Mouse (Mus musculus): ENCODE measurements around the gene Fam227a. TPM values are rescaled to one million over a fixed set of nuclear protein-coding genes. Genes with fewer than 3 reads are reported as not detected.

Fam227a gene
- total RNA-seq, 1 experiment = 1.2 TPM

DNA sequence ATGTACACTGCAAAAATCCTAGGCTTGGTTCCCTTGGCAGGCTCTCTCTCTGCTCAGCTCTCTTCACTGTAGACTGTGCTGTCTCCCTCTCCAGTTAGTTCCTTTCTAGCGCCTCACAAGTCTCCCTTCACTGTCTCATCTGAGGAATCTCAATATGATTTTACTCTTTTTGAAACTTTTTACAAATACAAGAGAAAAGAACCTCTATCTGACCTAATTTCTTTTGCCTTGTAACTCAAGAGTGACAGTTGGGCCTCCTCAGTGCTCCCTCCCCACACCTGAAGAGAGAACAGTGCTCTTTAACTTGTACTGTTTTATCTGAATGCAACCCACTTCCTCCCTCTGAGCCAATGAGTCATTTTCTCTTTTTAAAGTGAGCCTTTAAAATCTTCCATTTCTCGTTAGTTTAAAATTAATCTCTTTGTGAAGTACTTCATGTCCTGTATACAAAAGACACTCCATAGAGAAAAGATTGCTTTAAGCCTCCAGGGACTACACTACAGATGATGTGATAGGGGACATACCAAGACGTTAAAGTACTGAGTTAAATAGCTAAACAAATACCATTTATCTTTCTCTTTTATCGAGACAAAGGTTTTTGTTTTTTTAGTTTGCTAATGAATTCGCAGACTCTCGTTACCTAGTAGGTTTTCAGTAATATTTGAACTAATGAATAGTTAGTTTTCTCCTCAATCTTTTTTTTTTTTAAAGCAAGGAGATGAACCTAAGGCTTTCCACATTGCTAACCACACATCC, 80.9 kb downstream of the Fam227a start:
- in situ Hi-C loops (cut with MboI; ENCODE audit: low sequenced_read_pairs in 2 of 2, unreplicated experiment in 2 of 2) = no loop called here

GRCm38 (mm10) chr15:79576947-79577346, 81.8 kb downstream of the Fam227a start:
- H3K27ac ChIP-seq (ENCODE audit: insufficient read depth, low read depth, low read length, poor library complexity, severe bottlenecking) = no peak overlapping the region
- no peaks in the 10 kb centered on the region for H3K36me3 ChIP-seq (ENCODE audit: control insufficient read depth, insufficient read depth, low read length, poor library complexity, severe bottlenecking)
- in situ Hi-C loops (cut with MboI; ENCODE audit: low sequenced_read_pairs in 2 of 2, unreplicated experiment in 2 of 2) = no loop called here

More for the DNA sequence above, 80.9 kb downstream of the Fam227a start:
- H3K9me3 ChIP-seq (ENCODE audit: control insufficient read depth, insufficient read depth, low read depth, low read length) = no peaks in the 10 kb centered on the region
- no peaks in the 10 kb centered on the region for H3K4me1 ChIP-seq (ENCODE audit: control insufficient read depth in 2 of 2, insufficient read depth in 2 of 2, low read length in 2 of 2, poor library complexity in 1 of 2)
- H3K4me3 ChIP-seq (ENCODE audit: insufficient read depth in 1 of 2, low read depth in 1 of 2, low read length in 2 of 2, poor library complexity in 1 of 2, severe bottlenecking in 1 of 2) = no peak overlapping the region
- no peaks in the 10 kb centered on the region for H3K36me3 ChIP-seq (ENCODE audit: control insufficient read depth, insufficient read depth, low read length, poor library complexity, severe bottlenecking)
- TF ChIP-seq MAFK (IDR thresholded peaks at IDR 0.05; ENCODE audit: insufficient read depth, low read depth, low read length) (no peak), CHD2 (IDR thresholded peaks at IDR 0.05; ENCODE audit: low read depth, low read length) (no peak), HCFC1 (IDR thresholded peaks at IDR 0.05; ENCODE audit: borderline replicate concordance, insufficient read depth, low read length) (no peak), ZC3H11A (IDR thresholded peaks at IDR 0.05; ENCODE audit: borderline replicate concordance, low read depth, low read length) (no peak), ZNF384 (IDR thresholded peaks at IDR 0.05; ENCODE audit: low read depth, low read length) (no peak)
- no peak overlapping the region for H3K9ac ChIP-seq (ENCODE audit: insufficient read depth, low read depth, low read length, poor library complexity, severe bottlenecking)
- no peak for DNase-seq (ENCODE audit: low read depth, low spot score)
- no peak overlapping the region for H3K27ac ChIP-seq (ENCODE audit: insufficient read depth, low read depth, low read length, poor library complexity, severe bottlenecking)

GRCm38 (mm10) chr15:79575543-79576222, 83.1 kb downstream of the Fam227a start:
- H3K4me3 ChIP-seq (ENCODE audit: insufficient read depth in 1 of 2, low read depth in 1 of 2, low read length in 2 of 2, poor library complexity in 1 of 2, severe bottlenecking in 1 of 2) = no peak overlapping the region
- no peak overlapping the region for H3K27ac ChIP-seq (ENCODE audit: insufficient read depth, low read depth, low read length, poor library complexity, severe bottlenecking)
- in situ Hi-C loops (cut with MboI; ENCODE audit: low sequenced_read_pairs in 2 of 2, unreplicated experiment in 2 of 2) = no loop called here
- no peaks in the 10 kb centered on the region for H3K9me3 ChIP-seq (ENCODE audit: control insufficient read depth, insufficient read depth, low read depth, low read length)
- TF ChIP-seq ZC3H11A (IDR thresholded peaks at IDR 0.05; ENCODE audit: borderline replicate concordance, low read depth, low read length) (no peak), ZNF384 (IDR thresholded peaks at IDR 0.05; ENCODE audit: low read depth, low read length) (no peak), HCFC1 (IDR thresholded peaks at IDR 0.05; ENCODE audit: borderline replicate concordance, insufficient read depth, low read length) (no peak), MAFK (IDR thresholded peaks at IDR 0.05; ENCODE audit: insufficient read depth, low read depth, low read length) (no peak)
- H3K36me3 ChIP-seq (ENCODE audit: control insufficient read depth, insufficient read depth, low read length, poor library complexity, severe bottlenecking) = no peaks in the 10 kb centered on the region
- no peak overlapping the region for H3K9ac ChIP-seq (ENCODE audit: insufficient read depth, low read depth, low read length, poor library complexity, severe bottlenecking)
- no peaks in the 10 kb centered on the region for H3K4me1 ChIP-seq (ENCODE audit: control insufficient read depth in 2 of 2, insufficient read depth in 2 of 2, low read length in 2 of 2, poor library complexity in 1 of 2)
- no peak for DNase-seq (ENCODE audit: low read depth, low spot score)

More at GRCm38 (mm10) chr15:79576947-79577346, 81.8 kb downstream of the Fam227a start:
- DNase-seq (ENCODE audit: low read depth, low spot score) = no peak
- TF ChIP-seq CHD2 (IDR thresholded peaks at IDR 0.05; ENCODE audit: low read depth, low read length) (no peak), ZC3H11A (IDR thresholded peaks at IDR 0.05; ENCODE audit: borderline replicate concordance, low read depth, low read length) (no peak), ZNF384 (IDR thresholded peaks at IDR 0.05; ENCODE audit: low read depth, low read length) (no peak), MAFK (IDR thresholded peaks at IDR 0.05; ENCODE audit: insufficient read depth, low read depth, low read length) (no peak), HCFC1 (IDR thresholded peaks at IDR 0.05; ENCODE audit: borderline replicate concordance, insufficient read depth, low read length) (no peak)
- no peak overlapping the region for H3K4me3 ChIP-seq (ENCODE audit: insufficient read depth in 1 of 2, low read depth in 1 of 2, low read length in 2 of 2, poor library complexity in 1 of 2, severe bottlenecking in 1 of 2)
- no peak overlapping the region for H3K9ac ChIP-seq (ENCODE audit: insufficient read depth, low read depth, low read length, poor library complexity, severe bottlenecking)
- H3K9me3 ChIP-seq (ENCODE audit: control insufficient read depth, insufficient read depth, low read depth, low read length) = no peaks in the 10 kb centered on the region
- H3K4me1 ChIP-seq (ENCODE audit: control insufficient read depth in 2 of 2, insufficient read depth in 2 of 2, low read length in 2 of 2, poor library complexity in 1 of 2) = no peaks in the 10 kb centered on the region

DNA sequence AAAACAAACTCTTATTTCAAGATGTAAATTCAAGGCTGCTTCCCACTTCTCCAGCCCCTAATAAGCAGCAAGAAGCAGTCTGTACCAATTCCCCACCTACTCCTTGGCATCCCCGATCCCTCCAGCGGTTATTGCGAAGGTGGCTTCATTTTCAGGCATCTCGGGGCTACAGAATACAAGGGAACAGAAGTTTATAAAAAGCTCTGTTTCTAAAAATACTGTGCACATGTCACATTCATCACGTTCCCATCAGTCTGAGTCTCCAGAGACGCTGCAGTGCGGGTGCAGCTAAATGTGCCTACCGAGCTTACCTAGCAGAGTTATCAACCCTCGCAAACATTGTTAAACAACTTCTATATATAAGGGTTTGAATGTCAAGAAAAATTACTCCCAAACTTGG, 96.3 kb downstream of the Fam227a start:
- H3K36me3 ChIP-seq (ENCODE audit: control insufficient read depth, insufficient read depth, low read length, poor library complexity, severe bottlenecking) = no peaks in the 10 kb centered on the region
- DNase-seq (ENCODE audit: low read depth, low spot score) = no peak
- in situ Hi-C loops (cut with MboI; ENCODE audit: low sequenced_read_pairs in 2 of 2, unreplicated experiment in 2 of 2) = no loop called here
- no peaks in the 10 kb centered on the region for H3K9me3 ChIP-seq (ENCODE audit: control insufficient read depth, insufficient read depth, low read depth, low read length)
- no peak overlapping the region for H3K4me3 ChIP-seq (ENCODE audit: insufficient read depth in 1 of 2, low read depth in 1 of 2, low read length in 2 of 2, poor library complexity in 1 of 2, severe bottlenecking in 1 of 2)
- H3K4me1 ChIP-seq (ENCODE audit: control insufficient read depth in 2 of 2, insufficient read depth in 2 of 2, low read length in 2 of 2, poor library complexity in 1 of 2) = no peaks in the 10 kb centered on the region
- TF ChIP-seq ZNF384 (IDR thresholded peaks at IDR 0.05; ENCODE audit: low read depth, low read length) = no peak
- no peak for TF ChIP-seq ZC3H11A (IDR thresholded peaks at IDR 0.05; ENCODE audit: borderline replicate concordance, low read depth, low read length)
- no peak for TF ChIP-seq MAFK (IDR thresholded peaks at IDR 0.05; ENCODE audit: insufficient read depth, low read depth, low read length)
- TF ChIP-seq CHD2 (IDR thresholded peaks at IDR 0.05; ENCODE audit: low read depth, low read length) = no peak
- no peak for TF ChIP-seq HCFC1 (IDR thresholded peaks at IDR 0.05; ENCODE audit: borderline replicate concordance, insufficient read depth, low read length)
- no peak overlapping the region for H3K9ac ChIP-seq (ENCODE audit: insufficient read depth, low read depth, low read length, poor library complexity, severe bottlenecking)
- H3K27ac ChIP-seq (ENCODE audit: insufficient read depth, low read depth, low read length, poor library complexity, severe bottlenecking) = no peak overlapping the region

Measured in ES-E14 (cell line).